Mouse (Mus musculus) gastrocnemius, postnatal 4 days (tissue): ENCODE measurements around the gene Homer2. TPM values are rescaled to one million over a fixed set of nuclear protein-coding genes. Genes with fewer than 3 reads are reported as not detected.

Experiments used
- DNase-seq, 2 experiments: peaks; one replicate each; pipeline ENCODE4 v3.0.0; 2021 to 2022; ENCODE audit warnings: low spot score in 2 of 2, mixed read lengths in 2 of 2
- total RNA-seq, 2 experiments: library from RNA; stranded (reverse); gene quantifications; 2 replicates each; pipeline ENCODE4 v1.2.3; 2021

Gene Homer2
- total RNA-seq, 2 experiments from 2014 or later = 22.3 to 23.3 TPM

DNA sequence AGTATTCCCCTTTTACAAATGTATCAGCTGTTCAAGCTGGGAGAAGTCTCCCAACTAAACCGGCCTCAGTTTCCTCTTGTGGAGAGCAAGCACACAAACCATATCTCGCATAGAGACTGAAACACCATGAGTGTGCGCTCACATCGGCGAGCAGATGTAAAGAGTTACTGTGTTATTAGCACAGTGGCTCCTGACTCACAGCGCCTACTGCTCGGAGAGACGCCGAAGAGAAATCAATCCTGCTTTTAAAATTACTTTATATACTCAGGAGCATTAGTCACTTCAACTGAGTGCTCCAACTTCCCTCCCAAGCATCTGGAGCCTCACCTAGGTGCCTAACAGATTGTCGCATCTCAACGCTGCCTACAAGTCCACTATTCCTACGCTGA is 1.3 kb downstream of the Homer2 start:
- no peak for DNase-seq

DNA sequence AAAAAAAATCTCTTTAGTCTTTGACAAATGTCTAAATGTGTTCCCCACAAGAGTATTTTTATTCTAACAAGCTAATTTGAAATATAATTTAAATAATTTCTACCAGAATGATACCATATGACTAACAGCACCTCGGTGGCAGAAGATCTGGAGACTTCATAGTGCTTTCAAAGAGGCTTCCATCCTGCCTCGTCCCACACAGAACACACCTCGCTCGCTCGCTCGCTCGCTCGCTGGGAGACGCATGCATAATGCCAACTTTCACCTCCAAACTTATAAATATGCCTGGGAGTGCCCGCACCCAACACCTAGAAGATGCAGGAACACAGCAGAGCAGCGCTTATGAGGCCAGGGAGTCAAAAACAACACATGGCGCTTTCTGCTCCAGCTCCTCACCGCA is 9.0 kb downstream of the Homer2 start:
- no peak for DNase-seq

DNA sequence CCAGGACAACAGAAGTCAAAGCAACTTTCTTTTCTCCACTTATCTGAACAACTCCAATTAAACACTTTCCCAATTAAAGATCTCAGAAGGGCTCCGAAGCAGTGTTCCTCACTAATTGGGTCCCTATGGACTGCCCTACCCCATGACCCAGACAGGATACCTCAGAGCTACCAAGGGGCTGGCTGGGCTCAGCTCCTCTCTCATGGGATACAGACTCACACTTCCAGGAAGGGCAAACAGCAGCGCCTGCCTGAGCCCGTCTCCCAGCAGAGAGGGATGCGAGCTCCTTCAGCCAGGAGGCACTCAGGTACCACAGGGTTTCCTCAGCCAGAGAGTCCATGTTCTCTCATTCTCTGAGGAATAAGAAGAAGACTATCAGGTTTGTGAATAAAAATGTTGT is 9.4 kb downstream of the Homer2 start:
- no peak for DNase-seq

DNA sequence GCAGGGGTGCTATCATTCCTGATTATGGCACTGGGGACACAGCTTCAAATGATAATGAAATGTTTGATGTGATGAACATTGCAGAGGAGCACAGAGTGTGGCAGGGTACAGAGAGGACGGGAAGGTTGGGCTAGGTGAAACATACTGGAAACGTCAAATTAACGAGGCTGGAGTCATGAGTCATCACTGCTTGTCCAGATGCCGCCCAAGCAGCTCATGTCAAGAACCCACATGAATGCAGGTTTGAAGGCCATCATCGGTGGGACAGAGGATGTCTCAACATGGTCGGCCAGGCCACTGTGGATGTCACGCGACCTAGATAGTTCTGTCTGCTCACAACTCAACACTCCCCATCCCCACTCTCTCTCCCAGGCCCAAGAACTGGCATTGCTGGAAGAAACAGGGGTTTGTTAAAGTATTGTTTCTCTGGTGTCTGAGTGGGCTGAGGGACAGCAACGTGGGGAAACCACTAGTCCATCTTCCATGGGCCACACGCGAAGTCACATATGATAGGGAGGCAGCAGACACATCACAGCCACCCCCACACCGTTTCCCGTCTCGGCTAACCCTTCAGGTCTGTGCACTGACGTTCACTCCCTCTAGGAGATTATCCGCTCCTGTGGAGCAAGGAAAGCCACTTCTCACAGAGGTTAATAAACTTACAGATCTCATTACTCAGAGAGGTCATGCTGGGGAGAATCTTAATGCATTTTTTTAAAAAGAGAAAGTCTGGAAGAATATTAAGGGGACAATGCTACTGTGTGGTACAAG is 11.4 kb downstream of the Homer2 start:
- no peak for DNase-seq

DNA sequence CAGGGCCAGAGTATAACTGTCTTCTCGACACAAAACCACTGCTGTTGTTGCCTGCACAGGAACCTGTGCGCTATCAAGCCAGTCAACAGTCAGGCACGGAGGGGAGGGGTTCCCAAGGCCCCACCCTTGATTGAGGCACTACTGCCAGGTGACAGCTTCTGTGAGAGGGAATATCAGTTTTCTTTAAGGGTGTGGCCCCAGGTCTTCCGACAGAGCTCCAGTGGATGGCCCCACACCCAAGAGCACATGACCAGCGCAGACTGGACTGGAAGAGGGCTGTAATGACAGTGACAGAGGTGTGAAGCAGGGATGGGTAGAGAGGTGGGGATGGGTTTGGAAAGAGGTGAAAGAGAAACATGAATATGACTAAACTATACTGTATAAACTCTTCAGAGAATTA is 16.3 kb downstream of the Homer2 start:
- DNase-seq = no peak

DNA sequence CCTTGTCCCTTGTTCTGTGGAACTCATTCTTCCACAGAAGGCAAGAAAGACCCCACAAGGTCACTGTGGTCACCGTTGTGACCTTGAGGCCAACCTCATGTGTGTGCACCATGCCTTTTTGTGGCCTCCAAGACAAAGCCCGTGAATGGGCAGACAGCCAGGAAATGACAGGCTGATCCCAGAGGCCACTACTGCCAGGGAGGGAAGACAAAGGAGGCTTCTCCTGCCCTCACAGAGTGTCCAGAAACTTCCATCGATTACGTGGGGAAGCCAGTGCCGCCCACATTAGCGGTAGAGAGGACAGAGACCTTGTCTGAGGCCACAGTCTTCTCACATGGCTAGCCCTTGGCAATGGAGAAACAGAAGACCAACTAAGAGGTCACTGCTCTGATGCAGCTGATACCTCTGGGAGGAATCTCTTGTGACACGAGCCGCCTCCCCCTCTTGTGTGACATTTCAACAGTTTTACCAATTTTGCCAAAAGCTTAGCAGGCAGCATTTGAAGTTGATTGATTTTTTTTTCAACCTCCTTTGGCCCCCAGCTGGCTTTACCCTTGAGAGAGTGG is 18.1 kb downstream of the Homer2 start:
- no peak for DNase-seq

- no peak for DNase-seq
These were observed 18.9 kb downstream of the Homer2 start for GRCm38 (mm10) chr7:81688378-81688777.

DNA sequence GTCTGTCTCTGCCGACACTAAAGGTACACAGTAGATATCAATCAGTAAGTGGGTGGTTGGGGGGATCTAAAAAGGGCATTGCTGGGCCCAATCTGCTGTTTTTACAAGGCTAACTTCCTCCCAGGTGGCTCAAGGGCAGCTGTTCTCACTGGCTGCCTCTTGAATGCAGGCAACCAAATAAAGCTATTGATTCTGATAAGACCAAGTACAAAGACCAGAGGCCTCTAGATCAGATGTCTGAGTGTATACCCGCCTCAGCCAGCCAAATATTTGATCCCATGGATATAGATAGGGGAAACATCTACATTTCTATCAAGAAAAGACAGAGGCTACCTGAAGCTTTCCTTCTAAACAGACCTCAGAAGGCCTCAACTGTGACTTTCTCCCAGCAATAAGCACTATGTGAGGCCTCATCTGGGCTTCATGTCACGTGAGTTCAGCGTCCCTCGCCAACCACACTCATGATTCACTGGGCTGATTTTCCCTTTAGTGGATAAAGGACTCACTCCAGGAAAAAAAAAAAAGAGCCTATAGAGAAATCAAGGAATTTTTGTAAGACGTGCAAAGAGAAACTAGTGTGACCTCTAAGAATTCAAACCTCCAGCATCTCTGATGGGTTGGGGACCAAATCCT is 19.5 kb downstream of the Homer2 start:
- no peak for DNase-seq

DNA sequence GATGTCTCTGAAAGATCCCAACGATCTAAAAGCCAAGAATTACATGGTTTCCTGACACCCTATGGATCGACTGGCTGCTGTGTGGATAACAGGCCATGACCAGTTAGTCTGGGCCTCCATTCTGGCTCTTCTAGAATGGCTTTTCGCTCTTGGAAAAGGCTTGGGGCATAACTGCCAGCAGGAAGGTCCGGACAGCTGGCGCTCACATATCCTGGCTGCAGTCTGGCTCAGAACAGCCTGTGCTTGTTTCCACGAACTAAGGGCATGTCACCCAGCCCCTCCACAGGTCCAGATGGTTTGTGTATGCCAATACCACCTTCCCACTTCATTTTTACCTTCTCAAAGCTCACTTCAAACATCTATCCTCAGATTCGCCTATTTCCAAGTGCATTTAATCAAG is 22.0 kb downstream of the Homer2 start:
- no peak for DNase-seq

- no peak for DNase-seq
These were observed 23.4 kb downstream of the Homer2 start for GRCm38 (mm10) chr7:81683779-81684422.

DNA sequence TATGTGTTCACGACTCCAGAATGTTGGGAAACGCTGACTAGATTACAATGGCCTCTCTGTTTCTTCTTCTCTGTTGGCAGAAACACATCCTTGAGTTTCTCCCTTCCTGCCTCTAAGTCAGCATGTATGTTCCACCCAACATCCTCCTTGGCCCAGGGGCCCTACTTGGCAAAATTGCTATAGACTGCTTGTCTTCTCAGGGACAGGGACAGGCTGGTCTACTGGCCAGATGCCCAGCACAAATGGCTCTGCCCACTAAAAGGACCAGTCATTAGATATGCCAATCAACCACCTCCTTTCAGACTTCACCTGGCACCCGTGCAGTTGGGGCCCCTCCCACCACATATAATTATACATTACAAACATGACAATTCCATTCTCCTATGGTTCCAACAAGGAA is 25.9 kb downstream of the Homer2 start:
- no peak for DNase-seq

- no peak for DNase-seq
These were observed 33.8 kb downstream of the Homer2 start for GRCm38 (mm10) chr7:81673359-81674013.

DNA sequence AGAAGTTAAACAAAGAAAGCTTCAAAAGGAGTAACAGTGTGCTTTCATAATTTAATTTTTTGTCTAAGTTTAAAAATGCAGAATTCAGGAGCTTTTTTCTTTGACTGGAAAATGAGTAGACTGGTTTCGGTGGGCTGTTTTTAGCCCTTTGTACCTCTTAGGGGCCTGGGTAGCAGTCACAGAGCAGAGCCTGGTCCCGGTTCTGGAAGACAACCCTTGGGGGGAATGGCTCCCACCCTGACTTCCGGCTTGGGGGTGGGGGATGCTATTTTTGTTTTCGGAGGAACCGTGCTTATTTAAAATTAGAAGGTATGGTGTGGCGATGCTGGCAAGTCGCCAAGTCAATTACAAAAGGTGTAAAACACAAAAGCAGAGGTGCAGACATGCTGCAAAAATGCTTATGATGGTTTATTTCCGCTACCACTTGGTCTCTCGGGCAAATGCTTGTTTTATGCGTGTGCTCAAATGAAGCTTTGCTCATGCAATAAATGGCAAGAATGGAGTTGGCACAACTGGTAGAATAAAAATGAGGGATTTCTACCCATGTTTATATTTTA is 34.5 kb downstream of the Homer2 start:
- no peak for DNase-seq

GRCm38 (mm10) chr7:81667156-81667555 is 40.2 kb downstream of the Homer2 start:
- DNase-seq = no peak

- DNase-seq = no peak
These were observed 40.7 kb downstream of the Homer2 start for GRCm38 (mm10) chr7:81666585-81666984.

DNA sequence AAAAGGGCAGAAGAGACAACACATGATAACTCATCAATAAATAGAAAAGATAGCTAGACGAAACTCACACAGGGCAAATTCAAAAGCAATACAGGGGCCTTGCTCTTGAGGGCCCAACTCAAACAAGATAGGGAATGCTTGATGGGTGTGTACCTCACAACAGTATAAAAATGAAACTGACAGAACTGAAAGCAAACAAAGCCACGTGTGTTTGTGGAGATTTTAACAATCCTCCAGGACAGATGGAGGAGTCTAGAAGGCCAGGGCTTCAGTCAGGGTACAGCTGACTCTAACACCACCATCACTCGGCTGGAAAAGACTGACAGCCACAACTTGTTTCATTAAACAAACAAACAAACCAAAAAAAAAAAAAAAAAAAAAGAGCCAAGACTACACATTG is 44.3 kb downstream of the Homer2 start:
- DNase-seq = no peak

DNA sequence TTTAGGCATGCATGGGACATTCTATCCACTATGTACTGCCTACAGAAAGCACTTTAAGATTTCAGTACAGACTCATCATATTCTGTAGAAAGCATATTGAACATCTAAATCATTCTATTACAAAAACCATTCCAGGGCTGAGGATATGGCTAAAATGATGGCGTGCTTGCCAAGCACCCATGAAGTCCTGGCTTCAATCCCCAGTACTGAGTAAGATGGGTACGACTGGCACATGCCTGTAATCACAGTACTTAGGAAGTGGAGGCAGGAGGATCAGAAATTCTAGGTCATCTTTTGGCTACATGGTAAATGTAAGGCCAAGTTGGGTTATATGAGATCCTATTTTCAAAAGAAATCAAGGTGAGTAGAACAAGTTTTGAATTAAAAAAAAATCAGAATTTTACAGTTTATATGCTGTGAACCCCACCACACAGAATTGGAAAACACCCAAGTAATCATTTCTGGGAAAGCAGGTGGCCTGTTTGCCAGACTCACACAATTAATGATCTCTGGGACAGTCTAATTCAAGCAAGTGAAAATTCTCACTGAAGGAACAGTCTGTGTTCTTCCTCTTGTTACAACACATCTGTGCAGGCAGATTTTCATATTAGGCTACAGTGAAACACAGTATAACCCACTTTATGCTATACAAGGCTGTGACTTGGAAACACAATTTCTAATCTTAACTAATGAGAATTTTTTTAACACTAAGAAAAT is 49.5 kb downstream of the Homer2 start:
- DNase-seq = no peak

GRCm38 (mm10) chr7:81657055-81657454 is 50.3 kb downstream of the Homer2 start:
- no peak for DNase-seq

GRCm38 (mm10) chr7:81656635-81657034 is 50.7 kb downstream of the Homer2 start:
- DNase-seq = no peak

GRCm38 (mm10) chr7:81654946-81655718 is 52.2 kb downstream of the Homer2 start:
- DNase-seq = peak in 1 of 2 experiments; percentile 38
